19 mouse cellular contexts compared by ENCODE assay signal in genomic region chr12:110549437-110550112, GRCm38 (mm10). TPM values are rescaled to one million over a fixed set of nuclear protein-coding genes. Genes with fewer than 3 reads are reported as not detected.
DNase-seq lines count a peak whose midpoint lies in the region; ATAC-seq and TF ChIP-seq lines count a peak whose summit lies in the region.
"Had no signal": no experiment of that assay in that cellular context is flagged by ENCODE, and none has a peak within 500 bp of the region (broad histone marks: within the 10 kb centered on the region; RNA-seq: fewer than 3 reads in every experiment).

No protein-coding gene starts in this region.

- no peak for DNase-seq in heart, postnatal 14 days
- peak; percentile 46 for DNase-seq in 416B (ENCODE audit: low read depth)
- DNase-seq in embryonic facial prominence, embryonic 14.5 days (ENCODE audit: low spot score): no peak
- DNase-seq in liver, postnatal 0 days: no peak
- DNase-seq in cerebellum, adult 9-10 months: no peak
- no peak for DNase-seq in urinary bladder, postnatal 14 days (ENCODE audit: low spot score)
- DNase-seq: adrenal gland, postnatal 25 days; cerebellum, postnatal 36 days; forebrain, postnatal 0 days; gastrocnemius, postnatal 10 days; layer of hippocampus, adult 9-11 months; right cerebral cortex, postnatal 4 days; thymus, postnatal 4 days had no signal

- TF ChIP-seq CTCF in liver, postnatal 0 days (IDR thresholded peaks at IDR 0.05; ENCODE audit: low read depth): no peak

- no peak overlapping the region for H3K4me3 ChIP-seq in heart, embryonic 16.5 days (ENCODE audit: low read length)
- H3K4me3 ChIP-seq in embryonic facial prominence, embryonic 14.5 days (ENCODE audit: low read depth, low read length): no peak overlapping the region
- no peak overlapping the region for H3K4me3 ChIP-seq in liver, postnatal 0 days (ENCODE audit: low read depth, low read length)
- H3K4me3 ChIP-seq: embryonic facial prominence, embryonic 15.5 days; heart, embryonic 13.5 days; hindbrain, embryonic 15.5 days had no signal

- no peak overlapping the region for H3K27ac ChIP-seq in heart, embryonic 16.5 days (ENCODE audit: low read length)
- H3K27ac ChIP-seq in embryonic facial prominence, embryonic 14.5 days (replicated peaks; ENCODE audit: low read depth, low read length): no peak overlapping the region
- H3K27ac ChIP-seq in liver, postnatal 0 days (ENCODE audit: low read depth): no peak overlapping the region; the same call in 1 of the 2 replicates
- H3K27ac ChIP-seq: embryonic facial prominence, embryonic 15.5 days; heart, embryonic 13.5 days; hindbrain, embryonic 15.5 days had no signal

- no peaks in the 10 kb centered on the region for H3K4me1 ChIP-seq in heart, embryonic 16.5 days (ENCODE audit: control insufficient read depth, insufficient read depth, low read length)
- H3K4me1 ChIP-seq in embryonic facial prominence, embryonic 14.5 days (ENCODE audit: control insufficient read depth, insufficient read depth, low read length): no peaks in the 10 kb centered on the region
- H3K4me1 ChIP-seq in liver, postnatal 0 days (ENCODE audit: insufficient read depth): no peaks in the 10 kb centered on the region
- H3K4me1 ChIP-seq: embryonic facial prominence, embryonic 15.5 days; hindbrain, embryonic 15.5 days had no signal

- no peaks in the 10 kb centered on the region for H3K9me3 ChIP-seq in heart, embryonic 16.5 days (replicated peaks; ENCODE audit: control insufficient read depth, low read length)
- H3K9me3 ChIP-seq in embryonic facial prominence, embryonic 14.5 days (ENCODE audit: control insufficient read depth, low read length): no peaks in the 10 kb centered on the region
- H3K9me3 ChIP-seq in liver, postnatal 0 days (ENCODE audit: low read length): no peaks in the 10 kb centered on the region
- H3K9me3 ChIP-seq: embryonic facial prominence, embryonic 15.5 days; G1E; heart, embryonic 13.5 days; hindbrain, embryonic 15.5 days had no signal

- 0 out of 2 replicates have a peak, but pooled peaks have one; percentile 31 for ATAC-seq in heart, embryonic 16.5 days (replicated peaks; ENCODE audit: extremely low read depth, insufficient read depth, low FRiP score)
- peak; percentile 26; the same call in 1 of the 2 replicates for ATAC-seq in embryonic facial prominence, embryonic 14.5 days (ENCODE audit: low read depth)
- peak; percentile 33; the same call in 1 of the 2 replicates for ATAC-seq in liver, postnatal 0 days
- ATAC-seq: forebrain, postnatal 0 days; midbrain, embryonic 16.5 days had no signal

- intact Hi-C loops in heart, postnatal 14 days (cut with DNase I): no loop called here

- 70% methylated on average over 7 of the region's 7 CpGs for WGBS in heart, embryonic 16.5 days
- WGBS in embryonic facial prominence, embryonic 14.5 days: 89% methylated on average over 7 of the region's 7 CpGs
- WGBS in liver, postnatal 0 days (ENCODE audit: insufficient replicate concordance): 69% methylated on average over 7 of the region's 7 CpGs

- no peak for TF ChIP-seq EP300 in liver, postnatal 0 days (IDR thresholded peaks at IDR 0.05; ENCODE audit: low read depth)

- no peaks in the 10 kb centered on the region for H3K27me3 ChIP-seq in heart, embryonic 16.5 days (ENCODE audit: control insufficient read depth, insufficient read depth, low read length)
- H3K27me3 ChIP-seq in embryonic facial prominence, embryonic 14.5 days (replicated peaks; ENCODE audit: control insufficient read depth, insufficient read depth, low read length): no peaks in the 10 kb centered on the region
- H3K27me3 ChIP-seq in liver, postnatal 0 days (ENCODE audit: insufficient read depth, low read length): no peaks in the 10 kb centered on the region
- H3K27me3 ChIP-seq: embryonic facial prominence, embryonic 15.5 days; heart, embryonic 13.5 days; hindbrain, embryonic 15.5 days had no signal

- peaks cover 42% of the 10 kb centered on the region for H3K36me3 ChIP-seq in heart, embryonic 16.5 days (ENCODE audit: control insufficient read depth, insufficient read depth)
- peaks cover 83% of the 10 kb centered on the region for H3K36me3 ChIP-seq in embryonic facial prominence, embryonic 14.5 days (ENCODE audit: control insufficient read depth, insufficient read depth, low read length)
- H3K36me3 ChIP-seq in liver, postnatal 0 days (replicated peaks; ENCODE audit: insufficient read depth, low read length): peaks cover 80% of the 10 kb centered on the region

- no peak overlapping the region for H3K4me2 ChIP-seq in heart, embryonic 16.5 days (ENCODE audit: low read depth, low read length)
- no peak overlapping the region for H3K4me2 ChIP-seq in embryonic facial prominence, embryonic 14.5 days (ENCODE audit: low read depth, low read length)
- no peak overlapping the region for H3K4me2 ChIP-seq in liver, postnatal 0 days (ENCODE audit: low read depth, low read length)
- H3K4me2 ChIP-seq: embryonic facial prominence, embryonic 15.5 days; heart, embryonic 13.5 days; hindbrain, embryonic 15.5 days had no signal

- H3K9ac ChIP-seq in heart, embryonic 16.5 days (ENCODE audit: low read length): no peak overlapping the region
- no peak overlapping the region for H3K9ac ChIP-seq in embryonic facial prominence, embryonic 14.5 days (ENCODE audit: low read depth, low read length)
- no peak overlapping the region for H3K9ac ChIP-seq in liver, postnatal 0 days (replicated peaks)
- H3K9ac ChIP-seq: embryonic facial prominence, embryonic 15.5 days; forebrain, postnatal 0 days; heart, embryonic 13.5 days; hindbrain, embryonic 15.5 days had no signal

RNA-seq across cellular contexts. Expression of gene Dync1h1, which starts 51.7 kb away (rescaled TPM):
- polyA plus RNA-seq in heart, embryonic 16.5 days (2015; fragmentation: Nextera tagmentation; extraction: Ambion mirVana): 40.6 and 42.1 TPM in 2 replicates
- total RNA-seq in heart, postnatal 14 days (2021): 100 to 1,000 TPM; 147 to 161 TPM
- polyA plus RNA-seq in embryonic facial prominence, embryonic 14.5 days (2014; fragmentation: Nextera tagmentation; extraction: Ambion mirVana): 60.5 and 69.2 TPM in 2 replicates
- 7.2 and 8.3 TPM in 2 replicates for polyA plus RNA-seq in liver, postnatal 0 days (2015; fragmentation: Nextera tagmentation; extraction: Ambion mirVana)
